Mouse (Mus musculus) intestine, embryonic 15.5 days (tissue): ENCODE measurements around the gene Itgav. TPM values are rescaled to one million over a fixed set of nuclear protein-coding genes. Genes with fewer than 3 reads are reported as not detected.

Source experiments
- ATAC-seq: fragments of 200-750 bp; cut with Nextera tagmentation; 2 replicates; pipeline ENCODE4 v1.8.0; 2017; ENCODE audit warnings: moderate TSS enrichment, moderate library complexity
- H3K27ac ChIP-seq: fragments of 300-500 bp; sonication (generic); 2 replicates; pipeline ENCODE4 v1.5.1; 2015; ENCODE audit warnings: mild to moderate bottlenecking, inconsistent platforms
- H3K27me3 ChIP-seq: fragments of 300-500 bp; sonication (generic); replicated peaks from 2 replicates; pipeline ENCODE4 v1.6.1; 2015; ENCODE audit warnings: inconsistent platforms
- H3K36me3 ChIP-seq: fragments of 300-500 bp; sonication (generic); 2 replicates; pipeline ENCODE4 v1.6.1; 2015; ENCODE audit warnings: inconsistent platforms
- H3K4me1 ChIP-seq: fragments of 300-500 bp; sonication (generic); replicated peaks from 2 replicates; pipeline ENCODE4 v1.6.1; 2015; ENCODE audit warnings: inconsistent platforms
- H3K4me2 ChIP-seq: fragments of 300-500 bp; sonication (generic); replicated peaks from 2 replicates; pipeline ENCODE4 v1.6.1; 2015; ENCODE audit warnings: mild to moderate bottlenecking, inconsistent platforms
- H3K4me3 ChIP-seq: fragments of 300-500 bp; sonication (generic); replicated peaks from 2 replicates; pipeline ENCODE4 v1.5.1; 2015; ENCODE audit warnings: inconsistent platforms
- H3K9ac ChIP-seq: fragments of 300-500 bp; sonication (generic); 2 replicates; pipeline ENCODE4 v1.6.1; 2015; ENCODE audit warnings: inconsistent platforms
- H3K9me3 ChIP-seq: fragments of 300-500 bp; sonication (generic); 2 replicates; pipeline ENCODE4 v1.6.1; 2016; ENCODE audit warnings: inconsistent platforms
- WGBS: fragments of 180-500 bp; shearing (Covaris S2); methylation state at CpG from one replicate; pipeline ENCODE4 v1.1.7; 2015; 5-methylcytosine and 5-hydroxymethylcytosine counted together
- polyA plus RNA-seq: library from polyadenylated mRNA; unstranded; fragments of >200 nt; fragmentation: Nextera tagmentation; extraction: Ambion mirVana; gene quantifications from 2 replicates; pipeline ENCODE4 v1.2.1, GENCODE M21; 2015

Gene Itgav
- polyA plus RNA-seq, 1 experiment from 2014 or later = 76.7 TPM

DNA sequence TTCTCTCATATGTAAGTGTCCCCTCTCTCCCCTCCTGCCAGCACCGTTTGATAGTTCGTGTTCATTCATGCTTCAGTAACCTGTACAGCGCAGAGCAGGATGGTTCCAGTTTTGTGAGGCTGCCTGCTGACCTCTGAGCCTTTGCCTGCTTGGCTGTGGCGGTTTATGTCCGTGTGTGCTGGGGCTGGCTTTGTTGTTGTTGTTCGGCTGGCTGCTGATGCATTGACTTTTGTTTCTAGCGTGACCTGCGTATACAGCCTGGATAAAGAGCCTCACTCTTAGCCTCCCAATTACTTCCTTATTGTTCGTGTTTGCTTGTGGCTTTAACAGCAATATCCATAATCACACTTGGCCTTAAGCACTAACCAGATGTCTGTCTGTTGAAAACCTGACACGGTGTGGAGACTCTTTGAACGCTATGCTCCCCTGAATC is 35.0 kb downstream of the Itgav start:
- WGBS = 55% methylated on average over 11 of the region's 11 CpGs
- ATAC-seq = peak; percentile 63
- Histone ChIP-seq H3K27me3 (no peaks in the 10 kb centered on the region), H3K36me3 (no peaks in the 10 kb centered on the region), H3K4me2 (0 out of 2 replicates have a peak overlapping the region, but pooled peaks have one; percentile 2), H3K9me3 (no peaks in the 10 kb centered on the region), H3K4me1 (0 out of 2 replicates have a peak, but pooled peaks cover 7% of the 10 kb centered on the region), H3K27ac (peak overlapping the region; percentile 51), H3K9ac (no peak overlapping the region), H3K4me3 (no peak overlapping the region)

DNA sequence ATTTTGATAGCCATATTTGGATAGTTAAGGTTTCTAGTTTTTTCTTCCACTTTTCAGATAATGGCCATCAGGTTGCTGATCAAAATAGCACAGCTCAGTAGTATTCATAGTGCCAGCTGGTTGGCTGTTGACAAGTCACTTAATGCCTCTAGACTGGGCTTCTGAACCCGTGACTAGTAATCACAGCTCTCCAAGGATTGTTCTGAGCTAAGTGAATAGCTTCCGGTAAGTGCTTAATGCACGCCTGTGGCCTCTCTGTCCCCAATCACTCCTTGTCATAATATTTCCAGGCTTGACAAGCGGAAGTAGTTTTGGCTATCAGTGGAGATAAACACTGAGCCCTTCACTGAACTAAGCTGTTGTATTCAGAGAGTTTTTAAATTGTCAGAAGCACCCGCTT is 35.5 kb downstream of the Itgav start:
- Histone ChIP-seq H3K4me3 (no peak overlapping the region), H3K4me1 (0 out of 2 replicates have a peak, but pooled peaks cover 7% of the 10 kb centered on the region), H3K9ac (no peak overlapping the region), H3K9me3 (no peaks in the 10 kb centered on the region), H3K4me2 (0 out of 2 replicates have a peak overlapping the region, but pooled peaks have one; percentile 2), H3K36me3 (no peaks in the 10 kb centered on the region), H3K27me3 (no peaks in the 10 kb centered on the region), H3K27ac (peak overlapping the region; percentile 51; the same call in 1 of the 2 replicates)
- peak; percentile 89 for ATAC-seq
- WGBS = 48% methylated on average over 5 of the region's 5 CpGs

DNA sequence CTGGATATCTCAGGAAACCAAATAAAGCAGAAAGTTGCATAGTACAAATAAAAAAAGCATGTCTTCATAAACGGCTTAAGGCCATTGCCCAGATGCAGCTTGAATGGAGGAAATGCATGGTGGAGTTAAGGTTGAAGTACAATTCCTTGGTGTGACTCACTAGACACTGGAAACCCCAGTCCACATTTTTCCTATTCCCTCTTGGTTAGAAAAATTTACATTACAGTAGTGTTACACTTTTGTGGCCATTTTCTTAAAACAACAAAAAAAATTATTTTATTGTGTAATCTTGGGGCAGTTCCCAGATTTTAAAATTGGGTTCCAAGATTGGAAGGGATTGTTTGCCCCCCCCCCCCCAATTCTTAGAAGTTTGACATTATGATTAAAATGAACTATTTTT is 35.9 kb downstream of the Itgav start:
- Histone ChIP-seq H3K27me3 (no peaks in the 10 kb centered on the region), H3K4me3 (no peak overlapping the region), H3K9me3 (no peaks in the 10 kb centered on the region), H3K4me2 (no peak overlapping the region), H3K9ac (no peak overlapping the region), H3K27ac (no peak overlapping the region), H3K4me1 (0 out of 2 replicates have a peak, but pooled peaks cover 7% of the 10 kb centered on the region), H3K36me3 (no peaks in the 10 kb centered on the region)
- 40% methylated on average over 1 of the region's 1 CpGs for WGBS
- peak; percentile 61 for ATAC-seq

DNA sequence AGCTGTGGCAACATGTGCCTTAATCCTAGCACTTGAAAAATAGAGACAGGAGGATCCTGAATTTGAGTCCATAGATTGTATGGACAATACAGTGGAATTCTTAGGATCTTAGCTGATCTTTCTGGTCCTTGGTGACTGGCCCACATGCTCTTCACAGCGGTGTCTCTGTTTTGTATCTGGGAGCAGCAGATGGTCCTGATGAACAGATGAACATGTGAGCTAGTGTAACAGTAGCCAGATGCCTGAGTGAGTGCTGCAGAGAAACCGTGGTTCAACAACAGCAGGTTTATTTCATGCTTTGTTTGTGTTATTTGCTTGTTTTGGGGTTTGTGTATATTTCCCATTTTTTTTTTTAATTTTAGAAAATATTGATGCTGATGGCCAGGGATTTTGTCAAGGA is 37.3 kb downstream of the Itgav start:
- H3K9ac ChIP-seq = no peak overlapping the region

DNA sequence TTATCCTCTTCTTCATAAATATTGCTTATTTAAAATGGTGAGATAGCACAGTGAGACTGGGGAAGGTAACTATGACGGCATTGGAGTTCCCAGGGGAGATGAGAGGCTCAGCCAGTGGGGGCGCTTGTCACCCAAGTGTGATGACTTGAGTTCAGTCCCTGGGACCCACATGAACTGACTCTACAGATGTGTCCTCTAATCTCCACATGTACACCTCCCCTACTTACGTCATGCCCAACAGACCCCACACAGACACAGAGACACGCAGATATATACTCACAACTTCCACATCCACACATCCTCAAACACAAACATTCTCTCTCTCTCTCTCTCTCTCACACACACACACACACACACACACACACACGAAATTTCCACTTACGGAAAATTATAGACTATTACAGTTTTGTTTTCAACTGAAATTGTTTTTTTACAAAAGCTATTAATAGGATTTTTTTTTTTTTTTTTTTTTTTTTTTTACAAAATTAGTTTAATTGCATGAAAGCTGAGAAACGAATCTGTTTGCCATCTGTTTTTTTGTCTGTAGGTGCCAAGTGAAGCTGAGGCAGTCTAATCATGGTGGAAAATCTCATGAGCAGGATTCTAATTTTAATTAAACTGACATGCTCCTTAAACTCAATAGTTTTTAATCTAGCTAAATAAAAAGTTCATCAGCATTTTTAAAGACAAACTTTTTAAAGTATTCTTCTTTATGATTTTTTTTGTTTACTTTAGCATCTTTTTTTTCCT is 38.1 kb downstream of the Itgav start:
- 71% methylated on average over 7 of the region's 7 CpGs for WGBS
- Histone ChIP-seq H3K36me3 (no peaks in the 10 kb centered on the region), H3K9me3 (no peaks in the 10 kb centered on the region), H3K27ac (no peak overlapping the region), H3K4me2 (no peak overlapping the region), H3K27me3 (no peaks in the 10 kb centered on the region), H3K4me1 (0 out of 2 replicates have a peak, but pooled peaks cover 7% of the 10 kb centered on the region), H3K9ac (no peak overlapping the region), H3K4me3 (no peak overlapping the region)
- no peak for ATAC-seq

More for the DNA sequence above, 37.3 kb downstream of the Itgav start:
- no peak for ATAC-seq
- Histone ChIP-seq H3K27ac (no peak overlapping the region), H3K4me1 (0 out of 2 replicates have a peak, but pooled peaks cover 7% of the 10 kb centered on the region), H3K4me3 (no peak overlapping the region), H3K9me3 (no peaks in the 10 kb centered on the region), H3K36me3 (no peaks in the 10 kb centered on the region), H3K27me3 (no peaks in the 10 kb centered on the region), H3K4me2 (no peak overlapping the region)
- 58% methylated on average over 2 of the region's 2 CpGs for WGBS

DNA sequence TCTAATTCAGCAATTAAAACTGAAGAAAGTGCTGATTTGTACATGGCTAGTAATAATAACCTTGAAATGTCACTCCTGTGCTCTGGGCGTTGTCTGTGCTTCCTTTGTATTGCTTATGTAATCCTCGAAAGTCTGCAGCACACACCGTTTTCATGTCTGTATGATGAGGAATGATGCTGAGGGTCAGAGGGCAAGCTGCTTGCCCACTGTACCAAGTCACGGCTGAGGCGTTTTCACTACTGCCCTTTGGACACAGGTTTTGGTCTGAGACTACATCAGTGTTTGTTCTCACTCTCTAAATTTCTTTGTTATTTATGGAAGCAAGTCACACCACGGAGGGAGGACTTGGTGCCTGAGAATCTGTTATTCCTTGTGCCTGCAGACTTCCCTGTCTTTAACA is 41.9 kb downstream of the Itgav start:
- WGBS = 58% methylated on average over 6 of the region's 6 CpGs
- ATAC-seq = no peak

DNA sequence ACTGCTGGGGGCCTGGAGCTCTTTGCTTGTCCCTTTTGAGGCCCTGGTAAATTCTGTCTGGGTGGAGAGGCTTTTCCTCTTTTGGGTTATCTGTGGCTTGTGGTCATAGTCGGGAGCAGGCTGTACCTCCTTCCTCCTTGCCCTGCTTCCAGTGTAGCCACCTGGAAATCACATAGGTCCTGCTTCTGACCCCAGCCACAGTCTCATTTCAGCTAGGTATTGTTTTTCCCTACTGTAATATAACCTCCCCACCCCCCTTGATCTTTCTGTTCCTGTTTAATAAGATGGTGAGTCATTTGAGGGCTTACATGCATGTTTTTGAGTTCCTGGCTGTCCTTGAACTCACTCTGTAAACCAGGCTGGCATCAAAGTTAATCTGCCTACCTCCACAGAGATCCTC is 42.7 kb downstream of the Itgav start:
- WGBS = 91% methylated on average over 1 of the region's 1 CpGs
- Histone ChIP-seq H3K4me2 (no peak overlapping the region), H3K27ac (no peak overlapping the region), H3K4me3 (no peak overlapping the region), H3K27me3 (no peaks in the 10 kb centered on the region), H3K9ac (no peak overlapping the region), H3K4me1 (no peaks in the 10 kb centered on the region), H3K9me3 (no peaks in the 10 kb centered on the region), H3K36me3 (no peaks in the 10 kb centered on the region)
- ATAC-seq = no peak

More for the DNA sequence above, 41.9 kb downstream of the Itgav start:
- Histone ChIP-seq H3K4me3 (no peak overlapping the region), H3K9ac (no peak overlapping the region), H3K27ac (no peak overlapping the region), H3K4me1 (no peaks in the 10 kb centered on the region), H3K27me3 (no peaks in the 10 kb centered on the region), H3K4me2 (no peak overlapping the region), H3K36me3 (no peaks in the 10 kb centered on the region), H3K9me3 (no peaks in the 10 kb centered on the region)

DNA sequence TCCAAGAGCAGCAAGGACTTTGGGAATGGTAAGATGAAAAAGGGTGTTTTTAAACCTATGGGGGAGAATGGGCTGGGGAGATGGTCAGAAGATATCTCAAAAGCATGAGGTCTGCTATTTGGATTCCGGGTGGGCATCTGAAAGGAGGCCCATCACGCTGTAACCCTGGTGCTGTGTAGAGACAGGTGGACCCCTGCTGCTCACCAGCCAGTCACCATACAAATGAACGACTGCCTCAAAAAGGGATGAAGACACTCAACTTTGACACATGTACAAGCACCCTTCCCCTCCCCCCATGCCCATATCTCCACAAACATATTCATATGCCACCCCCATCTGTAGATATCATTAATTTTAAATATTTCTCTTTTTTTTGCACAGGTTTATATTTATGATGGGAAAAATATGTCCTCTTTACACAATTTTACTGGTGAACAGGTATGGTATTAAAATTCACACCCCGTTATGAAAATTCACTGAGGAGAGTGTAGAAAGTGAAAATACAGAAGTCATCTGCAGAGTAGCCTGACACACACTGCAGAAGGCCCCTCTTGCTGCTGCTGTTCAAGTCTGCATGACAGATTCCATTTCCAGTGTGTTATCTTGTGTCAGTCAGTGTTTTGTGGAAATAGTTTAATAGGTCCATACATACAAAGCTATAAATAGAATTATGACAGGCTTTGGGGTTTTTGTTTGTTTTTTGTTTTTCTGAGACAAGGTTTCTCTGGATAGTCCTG is 44.3 kb downstream of the Itgav start:
- Histone ChIP-seq H3K9ac (no peak overlapping the region), H3K4me1 (no peaks in the 10 kb centered on the region), H3K4me3 (no peak overlapping the region), H3K27ac (no peak overlapping the region), H3K36me3 (0 out of 2 replicates have a peak, but pooled peaks cover 8% of the 10 kb centered on the region), H3K27me3 (no peaks in the 10 kb centered on the region), H3K9me3 (no peaks in the 10 kb centered on the region), H3K4me2 (no peak overlapping the region)
- ATAC-seq = no peak
- 87% methylated on average over 4 of the region's 4 CpGs for WGBS

DNA sequence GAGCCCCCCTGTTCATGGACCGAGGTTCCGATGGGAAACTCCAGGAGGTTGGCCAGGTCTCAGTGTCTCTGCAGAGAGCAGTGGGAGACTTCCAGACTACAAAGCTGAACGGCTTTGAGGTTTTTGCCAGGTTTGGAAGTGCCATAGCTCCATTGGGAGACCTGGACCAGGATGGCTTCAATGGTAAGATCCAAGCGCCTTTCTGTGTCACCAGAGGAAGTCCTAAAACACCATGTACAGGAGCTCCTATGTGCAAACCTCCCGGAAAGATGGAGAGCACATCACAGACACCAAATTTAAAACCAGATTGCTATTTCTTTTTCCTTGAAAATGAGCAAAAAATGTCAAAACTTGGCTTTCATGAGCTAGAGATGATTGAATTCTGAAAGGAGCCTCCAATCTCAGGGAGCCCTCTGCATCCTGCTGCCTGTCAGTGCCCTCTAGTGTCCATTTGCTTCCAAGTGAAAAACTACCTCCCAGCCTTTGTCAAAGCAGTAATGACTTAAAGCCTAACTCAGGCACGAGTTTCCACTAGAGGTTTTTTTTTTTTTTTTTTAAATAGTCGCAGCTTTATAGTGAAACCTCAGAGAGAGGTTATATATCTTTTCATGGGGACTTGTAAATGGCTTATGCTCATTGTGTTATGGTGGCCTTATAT is 47.1 kb downstream of the Itgav start:
- 56% methylated on average over 7 of the region's 7 CpGs for WGBS
- H3K36me3 ChIP-seq = 0 out of 2 replicates have a peak, but pooled peaks cover 8% of the 10 kb centered on the region

DNA sequence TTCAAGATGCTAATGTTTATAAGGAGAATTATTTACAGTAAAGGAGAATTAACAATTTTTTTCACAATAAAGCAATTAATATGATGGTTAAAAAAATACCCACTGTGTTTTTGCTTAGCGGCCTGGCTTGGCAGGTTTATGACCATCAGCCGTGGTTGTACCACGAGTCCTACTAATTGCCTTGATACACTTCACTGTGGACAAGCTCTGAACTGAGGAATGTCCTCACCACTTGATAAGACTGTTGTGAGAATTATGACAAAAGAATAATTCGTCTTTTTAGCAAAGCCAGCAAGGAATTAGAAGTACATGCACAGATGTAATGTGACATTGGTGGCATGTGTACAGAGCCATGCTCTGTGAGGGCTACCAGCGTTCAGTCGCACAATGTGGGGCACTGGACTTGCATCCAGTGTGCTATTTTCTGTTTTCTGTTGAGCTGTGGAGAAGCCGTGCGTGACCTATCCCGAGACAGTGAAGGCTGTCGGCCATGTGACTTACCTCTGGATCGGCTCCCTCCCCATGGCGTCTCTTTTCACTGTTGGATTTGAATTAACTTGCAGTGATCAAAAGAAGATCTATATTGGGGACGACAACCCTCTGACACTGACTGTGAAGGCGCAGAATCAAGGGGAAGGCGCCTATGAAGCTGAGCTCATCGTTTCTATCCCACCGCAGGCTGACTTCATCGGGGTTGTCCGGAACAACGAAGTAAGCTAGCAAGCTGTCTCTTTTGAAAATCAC is 67.3 kb downstream of the Itgav start:
- peaks cover 5% of the 10 kb centered on the region; the same call in 1 of the 2 replicates for H3K36me3 ChIP-seq
- no peak overlapping the region for H3K9ac ChIP-seq
- no peak overlapping the region for H3K4me3 ChIP-seq
- H3K4me1 ChIP-seq = no peaks in the 10 kb centered on the region
- 91% methylated on average over 20 of the region's 20 CpGs for WGBS
- no peaks in the 10 kb centered on the region for H3K9me3 ChIP-seq
- ATAC-seq = no peak
- H3K27me3 ChIP-seq = no peaks in the 10 kb centered on the region
- no peak overlapping the region for H3K27ac ChIP-seq
- H3K4me2 ChIP-seq = no peak overlapping the region

More for the DNA sequence above, 47.1 kb downstream of the Itgav start:
- no peak overlapping the region for H3K9ac ChIP-seq
- no peak; the same call in 1 of the 2 replicates for ATAC-seq
- no peak overlapping the region for H3K4me2 ChIP-seq
- no peaks in the 10 kb centered on the region for H3K4me1 ChIP-seq
- no peaks in the 10 kb centered on the region for H3K27me3 ChIP-seq
- no peak overlapping the region for H3K4me3 ChIP-seq
- no peak overlapping the region for H3K27ac ChIP-seq
- no peaks in the 10 kb centered on the region for H3K9me3 ChIP-seq

DNA sequence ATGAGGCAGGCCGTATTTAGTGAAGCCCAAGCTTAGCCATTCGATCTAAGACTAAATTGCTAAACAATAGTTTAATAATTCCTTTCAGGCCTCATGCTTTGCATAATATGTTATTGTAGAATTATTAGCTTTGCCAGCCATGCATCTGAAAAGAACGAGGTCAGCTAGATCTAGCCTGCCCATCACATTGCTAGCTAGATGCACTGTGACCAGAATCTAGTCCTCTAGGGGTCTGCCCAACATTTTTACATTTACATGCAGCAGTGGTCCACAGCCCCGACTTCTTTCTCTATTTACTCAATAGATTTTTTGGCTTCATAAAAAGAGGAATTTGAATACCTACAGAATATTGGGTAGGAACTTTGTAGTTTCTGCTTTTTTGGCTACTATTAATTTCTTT is 67.9 kb downstream of the Itgav start:
- Histone ChIP-seq H3K9ac (no peak overlapping the region), H3K4me3 (no peak overlapping the region), H3K9me3 (no peaks in the 10 kb centered on the region), H3K27me3 (no peaks in the 10 kb centered on the region), H3K4me1 (no peaks in the 10 kb centered on the region), H3K4me2 (no peak overlapping the region), H3K27ac (no peak overlapping the region), H3K36me3 (peaks cover 5% of the 10 kb centered on the region; the same call in 1 of the 2 replicates)
- WGBS = 87% methylated on average over 4 of the region's 4 CpGs
- no peak for ATAC-seq
